Comparison of ENCODE assay signal across 8 mouse cellular contexts in genomic region chr1:163994721-163995608, GRCm38 (mm10). TPM values are rescaled to one million over a fixed set of nuclear protein-coding genes. Genes with fewer than 3 reads are reported as not detected.
DNase-seq lines count a peak whose midpoint lies in the region; ATAC-seq lines count a peak whose summit lies in the region.

Gene BC055324 (minus strand): TSS chr1:163994796.
Gene Mettl18 (plus strand): TSS chr1:163994889.

- peak within 1 kb of the TSS; percentile 65 for H3K4me3 ChIP-seq in lung, embryonic 16.5 days (ENCODE audit: low read length)

- H3K36me3 ChIP-seq in lung, embryonic 16.5 days (ENCODE audit: control insufficient read depth, insufficient read depth, low read length), result no peaks in the 10 kb centered on the region

- peak within 1 kb of the TSS; percentile 89 for H3K9ac ChIP-seq in lung, embryonic 16.5 days (ENCODE audit: low read length)

- H3K4me2 ChIP-seq in lung, embryonic 16.5 days (ENCODE audit: low read depth, low read length), result peak within 1 kb of the TSS; percentile 78

- ATAC-seq in hematopoietic stem cell, adult 5-6 weeks (replicated peaks in 1 of 2; ENCODE audit: insufficient read depth in 1 of 2, low FRiP score in 2 of 2, low TSS enrichment in 1 of 2, low read depth in 1 of 2, poor library complexity in 2 of 2, severe bottlenecking in 2 of 2), result peak; percentile 98 to 99
- ATAC-seq in lung, embryonic 16.5 days (ENCODE audit: low read depth), result peak; percentile 99

- peak within 1 kb of the TSS; percentile 86 for H3K27ac ChIP-seq in lung, embryonic 16.5 days (ENCODE audit: low read length)

- DNase-seq in MEL-GATA-1-ER (ENCODE audit: extremely low read depth, low read depth), result peak; percentile 85
- peak; percentile 89 for DNase-seq in cerebellum, adult 8-10 months
- DNase-seq in forelimb bud, embryonic 11.5 days (ENCODE audit: low read depth, low spot score), result peak; percentile 93
- DNase-seq in layer of hippocampus, adult 9-10 months (ENCODE audit: low spot score), result peak; percentile 82
- peak; percentile 77 for DNase-seq in ovary, postnatal 10 days (ENCODE audit: low spot score)
- peak; percentile 78 to 86 for DNase-seq in thymus, postnatal 10 days (ENCODE audit: low spot score in 2 of 2)

- 2% methylated on average over 43 of the region's 43 CpGs for WGBS in lung, embryonic 16.5 days

- H3K9me3 ChIP-seq in lung, embryonic 16.5 days (ENCODE audit: control insufficient read depth, low read length), result no peaks in the 10 kb centered on the region

- H3K27me3 ChIP-seq in lung, embryonic 16.5 days (ENCODE audit: control insufficient read depth, insufficient read depth, low read depth, low read length), result no peaks in the 10 kb centered on the region

- peaks cover 4% of the 10 kb centered on the region; the same call in 1 of the 2 replicates for H3K4me1 ChIP-seq in lung, embryonic 16.5 days (replicated peaks; ENCODE audit: control insufficient read depth, insufficient read depth, low read length)

RNA-seq across cellular contexts. Expression of gene BC055324, which starts in this region (rescaled TPM):
- 18.5 and 22.2 TPM in 2 replicates for total RNA-seq in hematopoietic stem cell, adult 5-6 weeks (2017)
- 21.0 and 23.7 TPM in 2 replicates for polyA plus RNA-seq in lung, embryonic 16.5 days (2015; fragmentation: Nextera tagmentation; extraction: Ambion mirVana)

RNA-seq across cellular contexts. Expression of gene Mettl18, which starts in this region (rescaled TPM):
- 14.0 and 24.2 TPM in 2 replicates for total RNA-seq in hematopoietic stem cell, adult 5-6 weeks (2017)
- 10.5 and 11.0 TPM in 2 replicates for polyA plus RNA-seq in lung, embryonic 16.5 days (2015; fragmentation: Nextera tagmentation; extraction: Ambion mirVana)

Comparison
In these comparisons a context has a peak if more than half of its experiments do, and no peak if none do; other contexts are left out.
1. Peak in every context shown above with its lines: DNase-seq, ATAC-seq, H3K4me3 ChIP-seq and H3K27ac ChIP-seq.